Mouse (Mus musculus) heart, postnatal 0 days (tissue): ENCODE results near the gene Fam193b. TPM values are rescaled to one million over a fixed set of nuclear protein-coding genes. Genes with fewer than 3 reads are reported as not detected.
"Not testable (repeated sequence)": the region's sequence is repeated elsewhere in the genome, so short reads cannot be mapped to it uniquely, and the experiment has no call there.

ENCODE experiments used
- ATAC-seq: fragments of 200-750 bp; cut with Nextera tagmentation; 2 replicates; pipeline ENCODE4 v1.8.0; 2017; ENCODE audit warnings: low read depth, moderate number of reproducible peaks, moderate library complexity; ENCODE audit not compliant: insufficient read depth
- DNase-seq: peaks from one replicate; pipeline ENCODE4 v3.0.0-alpha.2; 2016; ENCODE audit warnings: low spot score
- H3K27ac ChIP-seq: fragments of 300-500 bp; sonication (generic); 2 replicates; pipeline ENCODE4 v1.5.1; 2014; ENCODE audit warnings: low read depth, mild to moderate bottlenecking
- H3K27me3 ChIP-seq: fragments of 300-500 bp; sonication (generic); 2 replicates; pipeline ENCODE4 v1.6.1; 2014; ENCODE audit warnings: low read length, mixed read lengths; ENCODE audit not compliant: control insufficient read depth, insufficient read depth
- H3K36me3 ChIP-seq: fragments of 300-500 bp; sonication (generic); replicated peaks from 2 replicates; pipeline ENCODE4 v1.6.1; 2014; ENCODE audit warnings: low read length, mixed read lengths; ENCODE audit not compliant: control insufficient read depth, insufficient read depth
- H3K4me1 ChIP-seq: fragments of 300-500 bp; sonication (generic); 2 replicates; pipeline ENCODE4 v1.6.1; 2014; ENCODE audit warnings: antibody characterized with exemption; ENCODE audit not compliant: control insufficient read depth, insufficient read depth
- H3K4me2 ChIP-seq: fragments of 300-500 bp; sonication (generic); 2 replicates; pipeline ENCODE4 v1.6.1; 2014; ENCODE audit warnings: low read depth, mild to moderate bottlenecking, low read length, moderate library complexity
- H3K4me3 ChIP-seq: fragments of 300-500 bp; sonication (generic); 2 replicates; pipeline ENCODE4 v1.5.1; 2014; ENCODE audit warnings: low read depth, low read length
- H3K9ac ChIP-seq: fragments of 300-500 bp; sonication (generic); replicated peaks from 2 replicates; pipeline ENCODE4 v1.6.1; 2014; ENCODE audit warnings: low read depth, low read length, mixed read lengths
- H3K9me3 ChIP-seq: fragments of 300-500 bp; sonication (generic); replicated peaks from 2 replicates; pipeline ENCODE4 v1.6.1; 2016; ENCODE audit warnings: low read length; ENCODE audit not compliant: control insufficient read depth
- CTCF ChIP-seq: IDR thresholded peaks from 2 replicates; pipeline ENCODE4 v1.5.1; 2016; ENCODE audit warnings: antibody characterized with exemption, control low read depth, low read depth
- EP300 ChIP-seq: IDR thresholded peaks from 2 replicates; pipeline ENCODE4 v1.6.1; 2016; ENCODE audit warnings: antibody characterized with exemption, low read depth
- WGBS: fragments of 180-500 bp; shearing (Covaris S2); extraction: QIAGEN DNeasy Blood & Tissue Kit; methylation state at CpG from one replicate; pipeline ENCODE4 v1.1.7; 2014; 5-methylcytosine and 5-hydroxymethylcytosine counted together
- polyA plus RNA-seq: library from polyadenylated mRNA; unstranded; fragments of >200 nt; fragmentation: Nextera tagmentation; extraction: Ambion mirVana; gene quantifications from 2 replicates; pipeline ENCODE4 v1.2.1, GENCODE M21; 2015
- total RNA-seq: library from RNA; depleted of rRNA; stranded (reverse); fragments of >200 nt; gene quantifications from 2 replicates; pipeline ENCODE4 v1.2.3, GENCODE M21; 2014; ENCODE audit warnings: low replicate concordance

Fam193b gene
- total and polyA plus RNA-seq, 2 experiments from 2014 or later = 10.3 to 17.7 TPM

DNA sequence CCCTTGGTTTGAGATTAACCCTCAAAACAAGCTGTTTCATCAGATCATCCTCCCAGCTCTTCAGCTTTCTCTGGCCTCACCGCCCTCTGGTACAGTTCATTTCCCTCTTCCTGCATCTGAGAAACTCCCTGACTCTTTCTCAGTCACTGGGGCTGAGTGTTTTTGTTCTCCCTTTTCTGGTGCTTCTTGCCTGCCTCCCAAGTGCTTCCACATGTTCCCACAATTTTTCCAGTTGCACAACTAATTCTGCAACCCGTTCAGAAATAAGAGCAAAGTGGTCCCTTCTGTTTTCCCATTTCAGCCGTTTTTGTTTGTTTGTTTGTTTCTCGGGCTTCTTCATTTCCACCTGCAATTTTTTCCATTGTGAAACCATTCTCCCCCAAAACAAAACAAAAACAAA is 7.2 kb upstream of the Fam193b start:
- no peak for DNase-seq
- 0 out of 2 replicates have a peak, but pooled peaks cover 4% of the 10 kb centered on the region for H3K9me3 ChIP-seq
- no peak overlapping the region for H3K9ac ChIP-seq
- H3K36me3 ChIP-seq = no peaks in the 10 kb centered on the region
- ATAC-seq = no peak
- no peak for TF ChIP-seq CTCF
- no peak for TF ChIP-seq EP300
- no peaks in the 10 kb centered on the region for H3K27me3 ChIP-seq
- H3K4me2 ChIP-seq = no peak overlapping the region
- no peaks in the 10 kb centered on the region for H3K4me1 ChIP-seq
- H3K27ac ChIP-seq = no peak overlapping the region
- no peak overlapping the region for H3K4me3 ChIP-seq
- 65% methylated on average over 4 of the region's 4 CpGs for WGBS

DNA sequence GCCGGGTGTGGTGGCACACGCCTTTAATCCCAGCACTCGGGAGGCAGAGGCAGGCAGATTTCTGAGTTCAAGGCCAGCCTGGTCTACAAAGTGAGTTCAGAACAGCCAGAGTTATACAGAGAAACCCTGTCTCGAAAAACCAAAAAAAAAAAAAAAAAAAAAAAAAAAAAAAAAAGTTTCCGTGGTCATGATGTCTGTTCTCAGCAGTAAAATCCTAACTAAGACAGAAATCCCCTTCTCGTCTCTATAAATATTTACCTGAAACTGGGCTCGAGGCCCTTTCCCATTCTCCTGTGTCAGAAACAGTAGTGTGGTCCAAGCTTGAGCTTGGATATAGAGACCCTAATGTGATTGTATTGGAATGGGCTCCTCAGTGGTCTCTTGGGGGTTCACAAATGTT is 6.0 kb upstream of the Fam193b start:
- H3K4me1 ChIP-seq, H3K27me3 ChIP-seq, H3K9me3 ChIP-seq, H3K4me3 ChIP-seq, H3K9ac ChIP-seq, H3K4me2 ChIP-seq, ATAC-seq, DNase-seq, H3K27ac ChIP-seq, H3K36me3 ChIP-seq: not testable (repeated sequence)
- WGBS = 83% methylated on average over 7 of the region's 7 CpGs

DNA sequence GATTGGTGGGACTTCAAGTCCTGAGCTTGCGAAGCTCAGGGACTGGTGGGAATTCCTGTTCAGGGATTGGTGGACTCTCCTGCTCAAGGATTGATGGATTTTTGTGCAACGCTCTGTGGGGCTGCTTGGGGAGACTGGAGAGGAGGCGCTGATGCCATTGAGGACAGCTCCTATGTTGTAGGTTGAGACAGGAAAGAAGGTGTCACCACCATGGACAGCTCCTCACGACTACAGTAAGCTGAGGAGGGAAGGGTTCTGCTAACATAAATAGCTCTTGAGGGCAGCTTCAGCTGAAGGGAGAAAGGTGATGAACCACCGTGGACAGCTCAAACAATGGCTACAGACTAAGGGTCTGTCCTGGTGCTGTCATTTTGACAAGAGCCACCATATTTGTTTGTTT is 5.0 kb upstream of the Fam193b start:
- Histone ChIP-seq H3K9ac (no peak overlapping the region), H3K9me3 (0 out of 2 replicates have a peak, but pooled peaks cover 4% of the 10 kb centered on the region), H3K36me3 (no peaks in the 10 kb centered on the region), H3K4me1 (no peaks in the 10 kb centered on the region), H3K4me2 (no peak overlapping the region), H3K27ac (no peak overlapping the region), H3K4me3 (no peak overlapping the region), H3K27me3 (no peaks in the 10 kb centered on the region)
- no peak for TF ChIP-seq EP300
- no peak for TF ChIP-seq CTCF
- 53% methylated on average over 5 of the region's 5 CpGs for WGBS
- no peak for ATAC-seq
- no peak for DNase-seq

GRCm38 (mm10) chr13:55574321-55574720 is 3.4 kb upstream of the Fam193b start:
- ATAC-seq = no peak
- no peak for DNase-seq
- H3K9ac ChIP-seq = no peak overlapping the region
- H3K27ac ChIP-seq = no peak overlapping the region
- TF ChIP-seq CTCF (no peak), EP300 (no peak)
- no peak overlapping the region for H3K4me2 ChIP-seq
- peaks cover 9% of the 10 kb centered on the region for H3K4me1 ChIP-seq
- H3K36me3 ChIP-seq = no peaks in the 10 kb centered on the region
- 73% methylated on average over 5 of the region's 5 CpGs for WGBS
- H3K9me3 ChIP-seq = 0 out of 2 replicates have a peak, but pooled peaks cover 4% of the 10 kb centered on the region
- no peaks in the 10 kb centered on the region for H3K27me3 ChIP-seq
- H3K4me3 ChIP-seq = no peak overlapping the region

GRCm38 (mm10) chr13:55573432-55573831 is 2.5 kb upstream of the Fam193b start, which contains the start of gene Tmed9:
TSS of gene Tmed9 (plus strand) at chr13:55573732.
- 91% methylated on average over 2 of the region's 2 CpGs for WGBS
- Histone ChIP-seq H3K9me3 (0 out of 2 replicates have a peak, but pooled peaks cover 4% of the 10 kb centered on the region), H3K4me3 (no peak within 1 kb of the TSS), H3K4me2 (no peak within 1 kb of the TSS), H3K36me3 (no peaks in the 10 kb centered on the region), H3K27me3 (no peaks in the 10 kb centered on the region), H3K4me1 (peaks cover 12% of the 10 kb centered on the region), H3K9ac (no peak within 1 kb of the TSS), H3K27ac (no peak within 1 kb of the TSS)
- DNase-seq (no peak), ATAC-seq (no peak)
- TF ChIP-seq CTCF (no peak), EP300 (no peak)

GRCm38 (mm10) chr13:55571977-55572376 is 1.1 kb upstream of the Fam193b start:
- no peak overlapping the region for H3K4me3 ChIP-seq
- H3K9ac ChIP-seq = no peak overlapping the region
- DNase-seq (no peak), ATAC-seq (no peak)
- 0 out of 2 replicates have a peak, but pooled peaks cover 4% of the 10 kb centered on the region for H3K9me3 ChIP-seq
- no peak overlapping the region for H3K4me2 ChIP-seq
- no peak overlapping the region for H3K27ac ChIP-seq
- H3K27me3 ChIP-seq = no peaks in the 10 kb centered on the region
- no peaks in the 10 kb centered on the region for H3K36me3 ChIP-seq
- WGBS = 84% methylated on average over 2 of the region's 2 CpGs
- TF ChIP-seq CTCF = no peak
- TF ChIP-seq EP300 = no peak
- H3K4me1 ChIP-seq = peaks cover 12% of the 10 kb centered on the region
